ENCODE assay signal across 8 mouse cellular contexts in the genomic region with DNA sequence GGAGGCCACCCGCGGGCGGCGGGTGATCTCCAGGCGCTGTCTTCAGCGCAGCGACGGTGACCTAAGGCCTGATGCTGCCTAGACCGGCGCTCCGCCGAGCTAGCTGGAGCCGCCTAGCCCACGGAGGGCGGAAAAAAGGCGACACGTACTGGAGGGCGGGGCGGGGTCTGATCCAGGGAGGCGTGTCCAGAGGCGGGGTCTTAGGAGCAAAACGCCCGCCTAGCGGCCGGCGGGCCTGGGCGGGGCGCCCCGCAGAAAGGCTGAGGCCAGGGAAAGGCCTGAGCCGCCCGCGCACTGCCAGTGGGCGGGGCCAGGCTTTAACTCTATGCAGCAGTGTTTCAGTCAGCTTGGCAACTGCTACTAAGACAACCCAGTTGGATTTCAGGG. TPM values are rescaled to one million over a fixed set of nuclear protein-coding genes. Genes with fewer than 3 reads are reported as not detected.
A peak's percentile ranks its signal among the peaks of the same experiment; 100 is the strongest.
DNase-seq lines count a peak whose midpoint lies in the region; ATAC-seq and TF ChIP-seq lines count a peak whose summit lies in the region.

Dsel (minus strand) TSS at position 140 of the 387 bp plus-strand sequence.

- no peak for TF ChIP-seq CTCF in cortical plate, adult 2 months (IDR thresholded peaks at IDR 0.05; ENCODE audit: extremely low read depth, insufficient read depth, low read length)
- TF ChIP-seq CTCF in gastrocnemius, adult 2 months (IDR thresholded peaks at IDR 0.05) = peak; percentile 51

- H3K27me3 ChIP-seq in hindbrain, embryonic 16.5 days (replicated peaks; ENCODE audit: control insufficient read depth, insufficient read depth, low read length) = no peaks in the 10 kb centered on the region

- ATAC-seq in hindbrain, embryonic 16.5 days = peak; percentile 99

- intact Hi-C loops in gastrocnemius, adult 2 months (cut with DNase I) = no loop called here

- H3K4me1 ChIP-seq in cortical plate, adult 2 months (ENCODE audit: control insufficient read depth, insufficient read depth, low read length) = 0 out of 2 replicates have a peak, but pooled peaks cover 1% of the 10 kb centered on the region
- peaks cover 8% of the 10 kb centered on the region; the same call in 1 of the 2 replicates for H3K4me1 ChIP-seq in hindbrain, embryonic 16.5 days (ENCODE audit: control insufficient read depth, insufficient read depth, low read depth, low read length)

- TF ChIP-seq POLR2A in cortical plate, adult 2 months (IDR thresholded peaks at IDR 0.05; ENCODE audit: extremely low read depth, insufficient read depth, low read length) = peak; percentile 85

- under 1% methylated on average over 33 of the region's 33 CpGs for WGBS in hindbrain, embryonic 16.5 days

- peak within 1 kb of the TSS; percentile 95 for H3K9ac ChIP-seq in hindbrain, embryonic 16.5 days (ENCODE audit: low read depth, low read length)

- peak within 1 kb of the TSS; percentile 68 for H3K4me2 ChIP-seq in hindbrain, embryonic 16.5 days (ENCODE audit: low read length)

- peak within 1 kb of the TSS; percentile 83 for H3K27ac ChIP-seq in cortical plate, adult 2 months (ENCODE audit: insufficient read depth, low read length)
- peak within 1 kb of the TSS; percentile 85 for H3K27ac ChIP-seq in gastrocnemius, adult 2 months
- H3K27ac ChIP-seq in hindbrain, embryonic 16.5 days (ENCODE audit: low read depth, low read length) = peak within 1 kb of the TSS; percentile 95

- H3K36me3 ChIP-seq in hindbrain, embryonic 16.5 days (ENCODE audit: control insufficient read depth, insufficient read depth, low read length) = no peaks in the 10 kb centered on the region

- DNase-seq in adipocyte (ENCODE audit: low spot score) = peak; percentile 96
- peak; percentile 97 for DNase-seq in gastrocnemius, adult 2 months
- peak; percentile 79 for DNase-seq in left cerebral cortex, adult 11 months (ENCODE audit: low spot score)
- peak; percentile 96 for DNase-seq in lung, postnatal 36 days
- peak; percentile 96 for DNase-seq in retina, embryonic 14.5 days (ENCODE audit: low spot score)
- DNase-seq in thymus, postnatal 36 days = peak; percentile 87 to 88

- peak within 1 kb of the TSS; percentile 51 for H3K4me3 ChIP-seq in cortical plate, adult 2 months (ENCODE audit: insufficient read depth, low read length)
- peak within 1 kb of the TSS; percentile 90 for H3K4me3 ChIP-seq in gastrocnemius, adult 2 months
- peak within 1 kb of the TSS; percentile 90 for H3K4me3 ChIP-seq in hindbrain, embryonic 16.5 days (ENCODE audit: low read length)

- no peaks in the 10 kb centered on the region for H3K9me3 ChIP-seq in hindbrain, embryonic 16.5 days (ENCODE audit: control insufficient read depth, low read length)

RNA-seq across cellular contexts. Expression of gene Dsel, which starts in this region (rescaled TPM):
- 5.6 and 6.1 TPM in 2 replicates for polyA plus RNA-seq in cortical plate, adult 2 months (2012; rRNA removed)
- 1 to 10 TPM; 1.9 to 3.3 TPM for total RNA-seq in gastrocnemius, adult 2 months (2021)
- 9.0 and 11.0 TPM in 2 replicates for polyA plus RNA-seq in hindbrain, embryonic 16.5 days (2015; fragmentation: Nextera tagmentation; extraction: Ambion mirVana)

Comparison
In these comparisons a context has a peak if more than half of its experiments do, and no peak if none do; other contexts are left out.
1. Peak in every context shown above with its lines: DNase-seq, ATAC-seq, H3K4me3 ChIP-seq and H3K27ac ChIP-seq.